Mouse (Mus musculus) urinary bladder, postnatal 14 days (tissue): ENCODE results near the gene Acvrl1.
"Not testable (repeated sequence)": the region's sequence is repeated elsewhere in the genome, so short reads cannot be mapped to it uniquely, and the experiment has no call there.

Experiments used
- DNase-seq: peaks from one replicate; pipeline ENCODE4 v3.0.0; 2021; ENCODE audit warnings: low spot score

The Acvrl1 gene

GRCm38 (mm10) chr15:101107906-101108671, 20.2 kb upstream of the Acvrl1 start:
- no peak for DNase-seq

GRCm38 (mm10) chr15:101113176-101113575, 15.1 kb upstream of the Acvrl1 start:
- DNase-seq, result peak; percentile 70

GRCm38 (mm10) chr15:101113778-101114177, 14.5 kb upstream of the Acvrl1 start:
- DNase-seq, result not testable (repeated sequence)

GRCm38 (mm10) chr15:101115511-101116110, 12.7 kb upstream of the Acvrl1 start, which contains the start of gene Ankrd33:
Gene Ankrd33, plus strand, starts transcription at chr15:101115755.
- DNase-seq, result no peak

- DNase-seq, result no peak
Measured at GRCm38 (mm10) chr15:101118399-101119125, 9.8 kb upstream of the Acvrl1 start.

- DNase-seq, result no peak
Measured at GRCm38 (mm10) chr15:101121411-101122289, 6.7 kb upstream of the Acvrl1 start.

GRCm38 (mm10) chr15:101122290-101122589, 6.1 kb upstream of the Acvrl1 start:
- DNase-seq, result no peak

GRCm38 (mm10) chr15:101123202-101123601, 5.1 kb upstream of the Acvrl1 start:
- DNase-seq, result no peak

GRCm38 (mm10) chr15:101125561-101125960, 2.8 kb upstream of the Acvrl1 start:
- no peak for DNase-seq

GRCm38 (mm10) chr15:101126876-101127544, 1.3 kb upstream of the Acvrl1 start:
- peak; percentile 69 for DNase-seq

GRCm38 (mm10) chr15:101129412-101129811, 1.1 kb downstream of the Acvrl1 start:
- DNase-seq, result no peak

- DNase-seq, result no peak
Measured at GRCm38 (mm10) chr15:101131498-101131897, 3.2 kb downstream of the Acvrl1 start.

- no peak for DNase-seq
Measured at GRCm38 (mm10) chr15:101132041-101132440, 3.7 kb downstream of the Acvrl1 start.

- no peak for DNase-seq
Measured at GRCm38 (mm10) chr15:101132761-101133160, 4.4 kb downstream of the Acvrl1 start.

GRCm38 (mm10) chr15:101133993-101134704, 5.8 kb downstream of the Acvrl1 start:
- DNase-seq, result no peak

- DNase-seq, result no peak
Measured at GRCm38 (mm10) chr15:101135405-101135804, 7.1 kb downstream of the Acvrl1 start.

- no peak for DNase-seq
Measured at GRCm38 (mm10) chr15:101137455-101137854, 9.1 kb downstream of the Acvrl1 start.

- no peak for DNase-seq
Measured at GRCm38 (mm10) chr15:101138675-101139074, 10.4 kb downstream of the Acvrl1 start.

- DNase-seq, result no peak
Measured at GRCm38 (mm10) chr15:101139885-101140284, 11.6 kb downstream of the Acvrl1 start.

- DNase-seq, result no peak
Measured at GRCm38 (mm10) chr15:101140587-101140986, 12.3 kb downstream of the Acvrl1 start.

GRCm38 (mm10) chr15:101141061-101141541, 12.8 kb downstream of the Acvrl1 start:
- DNase-seq, result peak; percentile 69
